In genomic region chr1:30503224-30503623, GRCm38 (mm10) we compare ENCODE assay signal across 11 mouse cellular contexts.
A peak's percentile ranks its signal among the peaks of the same experiment; 100 is the strongest.
DNase-seq lines count a peak whose midpoint lies in the region; ATAC-seq lines count a peak whose summit lies in the region.
"Had no signal": no experiment of that assay in that cellular context is flagged by ENCODE, and none has a peak within 500 bp of the region (broad histone marks: within the 10 kb centered on the region; RNA-seq: fewer than 3 reads in every experiment).

No protein-coding gene starts in this region.

- intact Hi-C loops in left cerebral cortex, postnatal 4 days (cut with DNase I), result no loop called here

- no peaks in the 10 kb centered on the region for H3K27me3 ChIP-seq in embryonic facial prominence, embryonic 11.5 days (ENCODE audit: control insufficient read depth, insufficient read depth, low read length)
- no peaks in the 10 kb centered on the region for H3K27me3 ChIP-seq in embryonic facial prominence, embryonic 10.5 days (replicated peaks; ENCODE audit: low read depth, poor library complexity, severe bottlenecking)
- H3K27me3 ChIP-seq in kidney, embryonic 14.5 days (ENCODE audit: control insufficient read depth, insufficient read depth, low read length), result no peaks in the 10 kb centered on the region

- H3K27ac ChIP-seq in embryonic facial prominence, embryonic 11.5 days (replicated peaks; ENCODE audit: low read depth, low read length), result no peak overlapping the region
- H3K27ac ChIP-seq in embryonic facial prominence, embryonic 10.5 days (replicated peaks), result no peak overlapping the region
- H3K27ac ChIP-seq in kidney, embryonic 14.5 days (ENCODE audit: low read depth, low read length), result no peak overlapping the region
- H3K27ac ChIP-seq: heart, adult 2 months had no signal

- no peak overlapping the region for H3K4me2 ChIP-seq in embryonic facial prominence, embryonic 11.5 days (ENCODE audit: low read depth, low read length)
- H3K4me2 ChIP-seq in kidney, embryonic 14.5 days (replicated peaks; ENCODE audit: low read depth, low read length), result no peak overlapping the region

- H3K9ac ChIP-seq in embryonic facial prominence, embryonic 11.5 days (replicated peaks; ENCODE audit: low read length), result no peak overlapping the region
- no peak overlapping the region for H3K9ac ChIP-seq in kidney, embryonic 14.5 days (ENCODE audit: low read depth, low read length)

- H3K4me1 ChIP-seq in embryonic facial prominence, embryonic 11.5 days (ENCODE audit: control insufficient read depth, insufficient read depth, low read length), result no peaks in the 10 kb centered on the region
- H3K4me1 ChIP-seq in embryonic facial prominence, embryonic 10.5 days, result no peaks in the 10 kb centered on the region
- H3K4me1 ChIP-seq in kidney, embryonic 14.5 days (ENCODE audit: control insufficient read depth, insufficient read depth, low read length), result no peaks in the 10 kb centered on the region

- 40% methylated on average over 1 of the region's 1 CpGs for WGBS in embryonic facial prominence, embryonic 11.5 days
- 38% methylated on average over 1 of the region's 1 CpGs for WGBS in embryonic facial prominence, embryonic 10.5 days
- WGBS in kidney, embryonic 14.5 days, result 5% methylated on average over 1 of the region's 1 CpGs

- no peak for ATAC-seq in embryonic facial prominence, embryonic 11.5 days (replicated peaks; ENCODE audit: insufficient number of reproducible peaks, low FRiP score, low TSS enrichment, low read depth)
- no peak for ATAC-seq in kidney, embryonic 14.5 days (ENCODE audit: low FRiP score, low TSS enrichment)
- no peak for ATAC-seq in inflammation-experienced regulatory T-cells, adult 6 months

- no peaks in the 10 kb centered on the region for H3K9me3 ChIP-seq in embryonic facial prominence, embryonic 11.5 days (replicated peaks; ENCODE audit: control insufficient read depth, low read length)
- no peaks in the 10 kb centered on the region for H3K9me3 ChIP-seq in embryonic facial prominence, embryonic 10.5 days
- no peaks in the 10 kb centered on the region for H3K9me3 ChIP-seq in kidney, embryonic 14.5 days (ENCODE audit: control insufficient read depth, low read length)

- peak; percentile 10 for DNase-seq in embryonic facial prominence, embryonic 11.5 days (ENCODE audit: low spot score)
- DNase-seq in embryonic facial prominence, embryonic 10.5 days (ENCODE audit: low spot score), result no peak
- DNase-seq in A20 (ENCODE audit: low read depth, low spot score), result peak; percentile 10
- peak; percentile 43 to 75 for DNase-seq in frontal cortex, postnatal 36 days (ENCODE audit: low spot score in 2 of 2)
- peak; percentile 9 for DNase-seq in left cerebral cortex, postnatal 4 days
- DNase-seq in c-Kit-positive CD71-positive TER-119-positive erythroid progenitor cells, embryonic 14.5 days (ENCODE audit: low spot score), result no peak
- DNase-seq: heart, adult 2 months; lung, postnatal 4 days; spleen, adult 18-20 months had no signal

- H3K36me3 ChIP-seq in embryonic facial prominence, embryonic 11.5 days (replicated peaks; ENCODE audit: control insufficient read depth, insufficient read depth, low read depth, low read length), result no peaks in the 10 kb centered on the region
- H3K36me3 ChIP-seq in embryonic facial prominence, embryonic 10.5 days (replicated peaks), result no peaks in the 10 kb centered on the region
- H3K36me3 ChIP-seq in kidney, embryonic 14.5 days (ENCODE audit: control insufficient read depth, insufficient read depth, low read length), result no peaks in the 10 kb centered on the region

- no peak overlapping the region for H3K4me3 ChIP-seq in embryonic facial prominence, embryonic 11.5 days (ENCODE audit: low read depth, low read length)
- no peak overlapping the region for H3K4me3 ChIP-seq in embryonic facial prominence, embryonic 10.5 days
- no peak overlapping the region for H3K4me3 ChIP-seq in kidney, embryonic 14.5 days (ENCODE audit: low read length)
- H3K4me3 ChIP-seq: heart, adult 2 months had no signal

Comparison
In these comparisons a context has a peak if more than half of its experiments do, and no peak if none do; other contexts are left out.
1. DNase-seq: peak in embryonic facial prominence, embryonic 11.5 days (single experiment), A20 (single experiment), frontal cortex, postnatal 36 days (2 of 2) and left cerebral cortex, postnatal 4 days (single experiment); none in embryonic facial prominence, embryonic 10.5 days (single experiment) and c-Kit-positive CD71-positive TER-119-positive erythroid progenitor cells, embryonic 14.5 days (single experiment).